Mouse (Mus musculus): Measurements from ENCODE around the gene Hsf2bp. TPM values are rescaled to one million over a fixed set of nuclear protein-coding genes. Genes with fewer than 3 reads are reported as not detected.

The Hsf2bp gene
- total RNA-seq, 2 experiments from 2014 or later = not detected

DNA sequence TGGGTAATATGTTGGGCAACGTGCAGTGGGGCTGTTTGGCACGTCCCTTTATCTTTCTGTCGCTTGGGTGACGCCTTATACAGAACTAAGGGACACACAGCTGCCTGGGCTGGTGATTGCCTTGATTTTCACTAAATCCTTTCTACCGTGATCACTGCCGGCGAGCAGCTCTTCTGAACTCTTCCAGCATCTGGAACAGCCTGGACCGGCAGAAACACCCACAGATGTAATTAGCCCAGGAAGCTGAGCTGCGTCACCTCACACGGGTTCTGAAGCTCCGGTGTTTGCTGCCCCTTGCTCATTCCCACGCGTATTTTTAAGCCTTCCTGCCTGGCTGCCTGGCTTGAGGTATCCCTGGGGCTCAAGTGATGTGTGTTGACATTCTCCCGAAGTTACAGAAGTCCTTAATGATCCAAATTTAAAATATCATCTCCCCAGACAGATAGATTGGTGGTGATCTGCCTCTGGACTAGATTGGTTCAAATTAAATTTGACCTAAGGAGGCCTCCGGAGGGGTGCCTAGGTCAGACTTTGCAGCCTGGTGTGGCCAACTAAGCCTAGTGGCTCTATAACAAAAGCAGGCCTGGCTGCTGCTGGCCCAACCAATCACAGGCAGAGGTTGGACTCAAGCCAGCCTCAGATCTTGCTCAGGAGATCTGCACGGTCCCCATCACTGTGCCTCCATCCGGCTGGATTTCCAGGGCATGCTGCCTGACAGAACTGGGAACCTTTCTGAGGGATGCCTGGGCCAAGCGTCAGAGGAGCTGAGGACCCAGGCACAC lies 123.1 kb downstream of the Hsf2bp start:
- no peak for ATAC-seq (ENCODE audit: poor library complexity, severe bottlenecking)

DNA sequence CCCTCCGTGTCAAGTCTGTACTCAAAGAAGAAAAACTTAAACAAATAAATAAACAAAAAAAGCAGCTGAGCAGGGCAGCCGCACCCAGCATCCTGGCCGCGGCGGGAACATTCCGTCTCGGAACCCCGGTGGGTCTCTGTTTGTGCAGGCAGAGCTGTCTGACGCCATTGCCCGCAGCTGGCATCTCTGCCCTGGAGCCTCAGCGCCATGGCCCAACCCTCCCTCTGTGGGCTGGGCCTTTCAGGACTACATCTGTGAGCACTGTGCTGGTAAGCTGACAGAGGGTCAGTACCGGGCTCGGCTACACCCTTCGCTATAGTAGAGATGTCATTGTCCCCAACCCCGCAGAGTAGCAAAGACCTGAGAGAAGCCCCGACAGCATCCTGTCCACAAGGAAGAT lies 123.8 kb downstream of the Hsf2bp start:
- no peak for ATAC-seq (ENCODE audit: poor library complexity, severe bottlenecking)

DNA sequence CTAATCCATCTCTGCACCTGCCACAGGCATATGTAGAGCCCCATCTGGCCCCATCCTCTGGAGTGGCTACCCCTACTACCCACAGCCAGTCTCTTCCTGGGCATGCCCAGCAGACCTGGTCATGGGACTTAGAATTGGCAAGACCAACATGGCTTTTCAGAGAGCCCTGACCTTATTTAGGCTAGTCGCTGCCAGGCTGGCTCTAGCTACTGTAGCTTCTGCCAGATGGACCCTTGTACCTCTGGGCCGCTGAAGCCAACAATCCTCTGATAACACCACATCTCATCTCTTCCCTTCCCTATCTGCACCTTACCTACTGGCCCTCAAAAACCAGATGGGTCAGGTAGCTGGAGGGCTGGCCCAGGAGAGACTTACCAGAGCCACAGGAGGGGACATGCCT lies 127.2 kb downstream of the Hsf2bp start:
- no peak for ATAC-seq (ENCODE audit: poor library complexity, severe bottlenecking)

DNA sequence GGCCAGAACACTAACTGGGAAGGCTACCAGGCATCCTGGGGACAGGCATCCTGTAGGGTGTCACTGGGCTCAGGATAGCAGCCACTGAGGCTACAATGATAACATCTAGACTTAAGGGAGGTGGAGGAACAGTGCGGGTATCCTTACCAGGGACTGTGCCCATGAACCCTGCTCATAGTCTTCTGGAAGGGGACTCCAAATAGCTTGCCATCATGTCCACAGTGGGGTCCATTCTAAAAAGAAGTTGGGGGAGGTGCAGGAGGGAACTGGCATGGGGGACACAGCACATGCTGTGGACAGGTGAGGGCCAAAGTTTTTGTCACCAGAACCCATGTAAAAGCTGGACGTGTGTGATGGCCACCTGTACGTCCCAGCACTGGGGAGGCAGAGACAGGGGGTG lies 129.7 kb downstream of the Hsf2bp start:
- no peak for ATAC-seq (ENCODE audit: poor library complexity, severe bottlenecking)

DNA sequence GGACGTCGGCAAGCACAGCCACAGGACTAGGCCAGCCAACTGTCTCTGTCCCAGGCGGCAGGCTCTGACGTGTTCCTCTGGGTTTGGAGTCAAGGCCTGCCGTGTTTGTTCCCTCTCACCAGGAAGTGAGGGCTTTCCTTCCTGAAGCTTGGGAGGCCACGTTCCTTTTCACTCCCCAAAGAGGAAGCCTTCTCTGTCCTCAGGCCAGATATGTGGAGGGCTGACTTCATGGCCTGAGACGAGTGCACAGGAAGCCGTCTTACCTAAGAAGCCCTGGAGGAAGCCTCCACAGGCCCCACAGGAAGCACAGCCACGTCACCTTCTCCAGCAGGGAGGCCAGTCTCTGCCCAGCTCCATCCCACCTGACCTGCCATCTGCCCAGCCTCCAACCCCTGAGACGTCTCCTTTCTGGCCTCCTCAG lies 130.3 kb downstream of the Hsf2bp start:
- peak; percentile 98 for ATAC-seq (ENCODE audit: poor library complexity, severe bottlenecking)

DNA sequence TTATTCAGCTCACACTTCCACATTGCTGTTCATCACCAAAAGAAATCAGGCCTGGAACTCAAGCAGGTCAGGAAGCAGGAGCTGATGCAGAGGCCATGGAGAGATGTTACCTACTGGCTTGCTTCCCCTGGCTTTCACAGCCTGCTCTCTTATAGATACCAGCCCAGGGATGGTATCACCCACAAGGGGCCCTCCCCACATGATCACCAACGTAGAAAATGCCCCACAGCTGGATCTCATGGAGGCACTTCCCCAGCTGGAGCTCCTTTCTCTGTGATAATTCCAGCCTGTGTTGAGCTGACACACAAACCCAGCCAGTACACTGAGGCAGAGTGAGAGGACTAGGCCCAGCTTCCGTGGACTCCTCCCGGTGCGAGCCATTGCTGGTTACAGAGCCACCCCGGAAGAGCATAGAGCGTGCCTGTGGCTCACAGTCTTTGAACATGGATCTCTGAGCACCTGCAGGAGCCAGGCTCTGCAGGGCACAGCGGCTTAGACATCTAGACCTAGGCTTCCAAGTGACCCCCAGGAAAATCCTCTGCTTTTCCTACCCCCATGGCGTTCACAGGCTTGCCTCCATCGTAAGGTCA lies 130.9 kb downstream of the Hsf2bp start:
- peak; percentile 25 for ATAC-seq (ENCODE audit: poor library complexity, severe bottlenecking)

DNA sequence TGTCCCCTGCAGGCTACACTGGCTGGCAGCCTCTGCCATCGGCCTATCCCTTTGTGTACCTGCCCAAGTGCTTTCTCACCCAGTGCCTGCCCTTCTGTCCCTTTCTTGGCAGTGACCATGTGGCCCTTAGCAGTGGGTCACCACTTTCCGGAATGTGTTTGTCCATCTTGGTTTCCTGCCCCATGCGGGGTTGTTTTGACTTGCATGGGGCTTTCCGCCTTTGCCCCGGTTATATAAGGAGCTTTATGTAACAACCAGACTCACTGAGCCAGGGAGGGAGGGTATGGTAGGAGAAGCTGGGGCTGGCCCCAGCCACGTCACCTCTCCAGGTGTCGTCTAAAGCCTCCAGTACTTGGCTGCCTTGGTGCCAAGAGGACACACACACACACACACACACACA lies 132.1 kb downstream of the Hsf2bp start:
- ATAC-seq (ENCODE audit: poor library complexity, severe bottlenecking) = no peak

DNA sequence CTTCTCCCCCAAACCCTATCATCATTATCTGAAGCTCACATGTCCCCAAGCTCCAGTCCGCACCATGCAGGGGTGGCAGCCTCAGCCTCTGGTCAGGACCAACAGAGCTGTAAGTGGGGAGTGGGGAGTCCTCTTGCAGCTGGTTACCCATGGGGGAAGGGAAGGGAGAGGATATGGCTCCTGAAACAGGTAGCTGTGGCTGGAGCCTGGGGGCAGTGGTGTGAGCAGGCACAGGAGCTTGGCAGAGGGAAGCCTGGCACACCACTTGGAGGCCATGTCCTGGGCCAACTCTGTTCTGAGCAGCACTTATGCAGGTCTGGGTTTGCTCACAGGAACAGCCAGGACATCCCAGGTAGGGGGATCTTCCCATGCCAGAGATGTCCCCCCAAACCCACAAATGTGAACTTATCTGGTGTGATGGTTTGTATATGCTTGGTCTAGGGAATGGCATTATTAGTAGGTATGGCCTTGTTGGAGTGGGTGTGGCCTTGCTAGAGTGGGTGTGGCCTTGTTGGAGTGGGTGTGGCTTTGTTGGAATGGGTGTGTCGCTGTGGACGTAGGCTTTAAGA lies 133.4 kb downstream of the Hsf2bp start:
- ATAC-seq (ENCODE audit: poor library complexity, severe bottlenecking) = no peak

DNA sequence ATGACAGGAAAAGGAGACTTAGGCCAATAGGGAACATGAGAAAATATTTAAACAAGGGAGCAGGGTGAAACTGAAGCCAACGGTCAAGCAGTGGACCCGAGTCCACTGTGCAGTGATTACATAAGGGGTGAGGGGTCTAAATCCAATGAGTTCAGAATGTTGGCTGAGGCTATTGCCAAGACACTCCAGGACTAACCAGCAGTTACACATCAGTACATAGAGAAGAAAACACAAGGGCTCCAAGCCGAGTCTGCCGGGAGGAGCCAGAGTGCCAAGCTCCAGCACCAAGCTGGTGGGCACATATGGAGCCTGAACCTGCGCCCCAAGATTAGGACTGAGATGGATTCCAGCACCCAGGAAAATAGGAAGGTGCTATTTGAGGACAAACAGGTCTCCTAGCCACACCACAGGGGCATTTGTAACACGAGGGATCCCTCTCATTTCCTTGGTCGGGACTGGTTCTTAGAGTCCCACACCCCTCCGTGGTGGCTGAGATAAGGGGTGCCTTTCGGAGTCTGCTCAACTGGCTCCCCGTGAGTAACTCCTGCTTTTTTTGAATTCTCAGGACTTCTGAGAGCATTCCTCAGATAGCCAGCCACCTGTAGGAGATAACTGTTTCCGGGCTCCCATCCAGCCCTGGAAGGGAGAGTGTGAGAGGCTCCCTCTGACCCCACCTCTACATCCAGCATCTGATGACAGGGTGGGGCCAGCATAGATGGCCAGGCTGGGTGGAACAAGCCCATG lies 134.5 kb downstream of the Hsf2bp start:
- ATAC-seq (ENCODE audit: poor library complexity, severe bottlenecking) = no peak

DNA sequence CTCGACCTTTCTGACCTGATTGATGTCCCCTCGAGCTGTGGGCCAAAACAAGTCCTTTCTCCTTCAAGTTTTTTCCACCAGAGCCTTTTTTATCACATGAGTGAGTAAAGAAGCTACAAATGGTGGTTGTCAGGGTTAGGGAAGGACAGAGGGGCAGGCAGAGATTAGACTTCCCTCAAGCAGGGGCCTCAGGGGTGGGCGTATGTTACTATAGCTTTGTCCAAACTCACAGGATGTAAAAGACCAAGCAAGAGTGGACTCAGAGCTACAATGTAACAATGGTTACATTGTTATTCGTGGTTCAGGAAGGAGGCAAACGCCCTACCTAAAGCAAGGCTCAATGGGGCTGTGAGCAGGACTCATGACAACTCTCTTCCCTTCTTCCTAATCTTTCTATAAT lies 137.2 kb downstream of the Hsf2bp start:
- no peak for ATAC-seq (ENCODE audit: poor library complexity, severe bottlenecking)

DNA sequence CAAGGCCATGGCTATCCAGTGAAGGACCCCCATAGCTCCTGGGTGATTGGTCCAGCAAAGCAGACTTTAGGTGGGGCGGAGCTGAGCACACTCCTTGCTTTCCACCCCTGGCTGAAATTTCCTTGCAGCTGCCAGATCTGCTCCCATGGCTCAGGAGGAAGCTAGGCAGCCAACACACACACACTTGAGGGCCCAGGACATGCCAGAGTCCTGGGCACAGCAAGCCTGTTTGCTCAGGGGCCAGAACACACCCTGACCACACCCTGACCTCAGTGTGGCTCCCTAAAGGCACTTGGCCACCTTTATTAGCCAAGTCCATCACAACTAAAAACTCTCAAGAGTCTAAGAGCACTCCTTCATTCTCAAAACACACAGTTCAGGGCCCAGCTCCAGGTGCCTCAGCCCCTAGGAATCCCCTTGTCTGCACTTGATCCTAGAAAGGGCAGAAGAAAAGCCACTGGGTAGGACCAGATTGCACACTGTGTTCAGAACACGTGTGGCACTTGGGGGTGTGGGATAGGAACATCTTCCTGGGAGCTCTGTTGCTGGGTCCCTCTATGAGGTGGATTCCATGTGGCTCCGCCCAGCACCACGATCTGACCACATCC lies 138.9 kb downstream of the Hsf2bp start:
- no peak for ATAC-seq (ENCODE audit: poor library complexity, severe bottlenecking)

DNA sequence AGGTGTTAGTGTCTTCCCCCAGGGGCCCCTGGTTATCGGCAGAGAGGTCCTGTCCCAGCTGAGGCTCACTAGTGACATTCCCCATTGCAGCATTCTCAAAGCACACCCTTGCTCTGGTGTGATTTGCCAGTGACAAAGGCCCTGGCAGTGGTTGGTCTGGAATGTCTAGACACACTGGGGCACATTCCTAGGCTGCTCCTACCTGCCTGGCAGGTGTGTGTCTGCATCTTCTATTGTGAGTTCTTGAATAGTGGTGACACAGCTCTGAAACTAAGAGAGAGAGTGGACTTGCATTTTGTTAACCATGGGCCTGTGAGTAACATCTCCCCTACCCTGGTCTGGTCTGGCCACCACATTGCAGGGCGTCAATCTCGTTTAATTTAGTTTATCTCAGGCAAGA lies 139.4 kb downstream of the Hsf2bp start:
- ATAC-seq (ENCODE audit: poor library complexity, severe bottlenecking) = no peak

DNA sequence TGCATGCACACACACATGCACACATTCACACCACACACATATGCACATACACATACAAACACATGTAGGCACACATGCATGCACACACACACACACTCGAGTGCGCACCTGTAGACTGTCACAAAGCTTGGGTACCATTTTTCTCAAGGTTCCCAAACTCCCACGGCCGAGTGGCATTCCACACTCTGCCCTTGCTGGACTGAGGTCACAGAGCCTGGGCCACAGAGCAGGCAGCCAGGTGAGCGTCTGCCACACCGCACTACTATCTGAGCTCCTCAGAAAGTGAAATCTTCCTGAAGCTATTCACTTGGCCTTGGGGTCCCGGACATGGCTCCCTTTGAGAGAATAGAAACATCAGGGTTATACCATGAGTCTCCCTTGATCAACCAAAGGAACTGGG lies 139.8 kb downstream of the Hsf2bp start:
- ATAC-seq (ENCODE audit: poor library complexity, severe bottlenecking) = no peak

Other genes with a start within 250 kb of the Hsf2bp start
- 29.9 and 37.6 TPM in 2 replicates for gene Sik1, start 180.5 kb downstream of the Hsf2bp start, total RNA-seq (2015)
- gene Sik1, start 180.5 kb downstream of the Hsf2bp start, total RNA-seq (2017) = 30.6 and 31.2 TPM in 2 replicates
- gene Rrp1b, start 249 bp downstream of the Hsf2bp start, total RNA-seq (2015) = 16.8 and 18.9 TPM in 2 replicates
- gene Rrp1b, start 249 bp downstream of the Hsf2bp start, total RNA-seq (2017) = 18.3 and 19.1 TPM in 2 replicates
- 0.18 TPM in 1 of 2 replicates, not detected in the other for gene Notch3, start 130.5 kb upstream of the Hsf2bp start, total RNA-seq (2015)
- gene Notch3, start 130.5 kb upstream of the Hsf2bp start, total RNA-seq (2017) = 0.04 and 0.08 TPM in 2 replicates
- gene Ephx3, start 153.2 kb upstream of the Hsf2bp start, total RNA-seq (2015) = 0.07 and 0.23 TPM in 2 replicates
- 0.20 TPM in 1 of 2 replicates, not detected in the other for gene Ephx3, start 153.2 kb upstream of the Hsf2bp start, total RNA-seq (2017)
- gene Brd4, start 248.4 kb upstream of the Hsf2bp start, total RNA-seq (2015) = 128 and 143 TPM in 2 replicates
- gene Brd4, start 248.4 kb upstream of the Hsf2bp start, total RNA-seq (2017) = 20.7 and 30.3 TPM in 2 replicates

Measured in megakaryocyte, adult 5-6 weeks (primary cell).